Mouse (Mus musculus) lung, embryonic 14.5 days (tissue): ENCODE results near the gene Tango6. TPM values are rescaled to one million over a fixed set of nuclear protein-coding genes. Genes with fewer than 3 reads are reported as not detected.
A peak's percentile ranks its signal among the peaks of the same experiment; 100 is the strongest.

Experiments used
- ATAC-seq: fragments of 200-750 bp; cut with Nextera tagmentation; 2 replicates; pipeline ENCODE4 v1.8.0; 2017; ENCODE audit warnings: mild to moderate bottlenecking, moderate TSS enrichment, moderate library complexity; ENCODE audit not compliant: insufficient read depth
- DNase-seq: peaks from one replicate; pipeline ENCODE4 v3.0.0-alpha.2; 2015
- H3K27ac ChIP-seq: fragments of 300-500 bp; sonication (generic); 2 replicates; pipeline ENCODE4 v1.5.1; 2014; ENCODE audit warnings: low read depth, mild to moderate bottlenecking, moderate library complexity
- H3K27me3 ChIP-seq: fragments of 300-500 bp; sonication (generic); 2 replicates; pipeline ENCODE4 v1.6.1; 2014; ENCODE audit warnings: low read length, control low read depth; ENCODE audit not compliant: insufficient read depth
- H3K36me3 ChIP-seq: fragments of 300-500 bp; sonication (generic); 2 replicates; pipeline ENCODE4 v1.6.1; 2014; ENCODE audit warnings: control low read depth; ENCODE audit not compliant: insufficient read depth
- H3K4me1 ChIP-seq: fragments of 300-500 bp; sonication (generic); 2 replicates; pipeline ENCODE4 v1.6.1; 2014; ENCODE audit warnings: antibody characterized with exemption, control low read depth; ENCODE audit not compliant: insufficient read depth
- H3K4me2 ChIP-seq: fragments of 300-500 bp; sonication (generic); 2 replicates; pipeline ENCODE4 v1.6.1; 2014; ENCODE audit warnings: mild to moderate bottlenecking
- H3K4me3 ChIP-seq: fragments of 300-500 bp; sonication (generic); 2 replicates; pipeline ENCODE4 v1.5.1; 2014; ENCODE audit warnings: low read depth, low read length
- H3K9ac ChIP-seq: fragments of 300-500 bp; sonication (generic); 2 replicates; pipeline ENCODE4 v1.6.1; 2014
- H3K9me3 ChIP-seq: fragments of 300-500 bp; sonication (generic); 2 replicates; pipeline ENCODE4 v1.6.1; 2016; ENCODE audit warnings: low read depth, low read length, control low read depth
- CTCF ChIP-seq: IDR thresholded peaks from 2 replicates; pipeline ENCODE4 v1.5.1; 2016; ENCODE audit warnings: antibody characterized with exemption, low read depth
- WGBS: fragments of 180-500 bp; shearing (Covaris S2); extraction: QIAGEN DNeasy Blood & Tissue Kit; methylation state at CpG from one replicate; pipeline ENCODE4 v1.1.7; 2014; 5-methylcytosine and 5-hydroxymethylcytosine counted together
- polyA plus RNA-seq: library from polyadenylated mRNA; unstranded; fragments of >200 nt; fragmentation: Nextera tagmentation; extraction: Ambion mirVana; gene quantifications from 2 replicates; pipeline ENCODE4 v1.2.1, GENCODE M21; 2014

Gene Tango6
- polyA plus RNA-seq, 1 experiment from 2014 or later: 12.6 TPM

DNA sequence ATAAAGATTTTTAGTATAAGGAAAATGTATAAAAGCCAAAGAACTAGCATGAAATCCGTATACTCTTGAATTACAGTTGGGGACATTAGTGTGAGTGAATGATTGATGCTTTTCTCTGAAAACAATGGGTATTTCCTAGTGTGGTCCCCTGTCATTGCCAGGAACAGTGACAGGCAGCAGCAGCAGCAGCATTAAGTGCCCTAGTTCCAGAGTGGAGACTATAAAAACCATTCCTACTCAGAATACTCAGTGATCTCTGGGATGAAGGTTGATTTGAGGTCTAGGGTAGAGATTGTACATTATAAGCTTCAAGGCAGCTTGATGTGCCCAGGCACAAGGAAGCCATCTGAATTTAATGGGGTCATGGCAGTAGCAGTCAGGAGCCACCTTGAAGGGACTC, 45.0 kb downstream of the Tango6 start:
- no peaks in the 10 kb centered on the region for H3K4me1 ChIP-seq
- no peak for TF ChIP-seq CTCF
- ATAC-seq (no peak), DNase-seq (no peak)
- 64% methylated on average over 1 of the region's 1 CpGs for WGBS
- H3K4me3 ChIP-seq: no peak overlapping the region
- no peak overlapping the region for H3K4me2 ChIP-seq
- H3K27me3 ChIP-seq: no peaks in the 10 kb centered on the region
- H3K9ac ChIP-seq: no peak overlapping the region
- H3K36me3 ChIP-seq: peaks cover 20% of the 10 kb centered on the region; the same call in 1 of the 2 replicates
- H3K9me3 ChIP-seq: no peaks in the 10 kb centered on the region
- no peak overlapping the region for H3K27ac ChIP-seq

DNA sequence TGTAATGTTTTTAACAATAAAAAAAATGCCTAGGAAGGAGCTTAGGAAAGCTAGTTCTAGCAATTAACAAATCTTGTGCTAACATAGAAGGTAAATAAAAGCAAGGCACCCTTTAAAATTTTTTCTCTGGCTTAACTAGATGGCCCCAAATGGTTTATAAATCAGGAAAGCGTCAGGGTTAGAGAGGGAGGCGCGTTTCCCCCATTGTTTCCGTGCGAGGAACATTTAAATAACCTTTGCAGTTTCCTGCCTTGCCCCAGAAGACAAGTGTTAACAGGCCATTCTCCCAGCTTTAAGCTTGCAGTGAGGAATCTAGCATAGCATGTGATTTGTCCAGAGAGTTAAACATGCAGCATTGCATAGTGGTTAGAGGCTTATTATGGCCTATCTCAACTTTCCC, 50.1 kb downstream of the Tango6 start:
- Histone ChIP-seq H3K9me3 (no peaks in the 10 kb centered on the region), H3K9ac (no peak overlapping the region), H3K4me1 (no peaks in the 10 kb centered on the region), H3K27me3 (no peaks in the 10 kb centered on the region), H3K27ac (no peak overlapping the region; the same call in 1 of the 2 replicates), H3K4me3 (no peak overlapping the region), H3K36me3 (peaks cover 11% of the 10 kb centered on the region), H3K4me2 (no peak overlapping the region)
- no peak for TF ChIP-seq CTCF
- ATAC-seq (no peak), DNase-seq (peak; percentile 34)
- 46% methylated on average over 5 of the region's 5 CpGs for WGBS

DNA sequence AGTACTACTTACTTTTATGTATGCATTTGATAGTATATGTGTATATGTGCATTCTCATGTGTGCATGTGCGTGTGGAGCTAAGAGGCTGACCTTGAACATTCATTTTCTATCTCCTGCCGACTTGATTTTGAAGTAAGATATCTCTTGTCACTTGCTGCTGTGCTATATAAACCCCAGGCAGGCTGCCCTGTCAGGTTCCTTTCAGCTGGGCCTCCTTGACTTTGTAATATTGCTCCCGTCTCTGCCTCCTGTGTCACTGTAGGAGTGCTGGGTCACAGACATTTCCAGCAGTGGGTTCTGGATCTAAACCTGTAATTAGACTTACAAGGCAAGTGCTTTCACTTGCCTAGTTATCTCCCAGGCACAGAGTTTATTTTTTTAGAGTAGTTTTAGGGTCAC, 50.8 kb downstream of the Tango6 start:
- Histone ChIP-seq H3K9ac (no peak overlapping the region), H3K27me3 (no peaks in the 10 kb centered on the region), H3K27ac (peak overlapping the region; percentile 18; the same call in 1 of the 2 replicates), H3K4me2 (no peak overlapping the region), H3K4me1 (no peaks in the 10 kb centered on the region), H3K4me3 (no peak overlapping the region), H3K9me3 (no peaks in the 10 kb centered on the region), H3K36me3 (peaks cover 14% of the 10 kb centered on the region)
- no peak for ATAC-seq
- DNase-seq: no peak
- no peak for TF ChIP-seq CTCF
- 64% methylated on average over 3 of the region's 3 CpGs for WGBS

DNA sequence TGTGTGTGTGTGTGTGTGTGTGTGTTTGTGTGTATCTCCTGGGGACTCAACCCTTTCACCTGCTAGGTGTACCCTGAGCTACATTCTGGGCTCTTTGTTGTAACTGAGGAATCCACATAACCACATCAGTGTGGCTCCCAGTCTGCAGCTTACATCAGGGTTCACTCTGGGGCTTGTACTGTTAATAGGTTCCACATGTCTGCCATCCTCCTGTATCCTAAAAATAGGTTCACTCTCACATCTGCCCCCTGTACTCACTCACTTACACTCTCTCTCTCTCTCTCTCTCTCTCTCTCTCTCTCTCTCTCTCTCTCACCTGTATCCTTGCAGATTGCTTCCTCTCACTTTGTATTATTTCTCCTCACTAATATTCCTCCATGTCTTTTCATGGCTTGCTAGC, 51.4 kb downstream of the Tango6 start:
- Histone ChIP-seq H3K4me1 (no peaks in the 10 kb centered on the region), H3K27ac (no peak overlapping the region; the same call in 1 of the 2 replicates), H3K4me3 (no peak overlapping the region), H3K9me3 (no peaks in the 10 kb centered on the region), H3K4me2 (no peak overlapping the region), H3K9ac (no peak overlapping the region), H3K27me3 (no peaks in the 10 kb centered on the region), H3K36me3 (peaks cover 17% of the 10 kb centered on the region)
- no peak for DNase-seq
- ATAC-seq: no peak
- no peak for TF ChIP-seq CTCF

DNA sequence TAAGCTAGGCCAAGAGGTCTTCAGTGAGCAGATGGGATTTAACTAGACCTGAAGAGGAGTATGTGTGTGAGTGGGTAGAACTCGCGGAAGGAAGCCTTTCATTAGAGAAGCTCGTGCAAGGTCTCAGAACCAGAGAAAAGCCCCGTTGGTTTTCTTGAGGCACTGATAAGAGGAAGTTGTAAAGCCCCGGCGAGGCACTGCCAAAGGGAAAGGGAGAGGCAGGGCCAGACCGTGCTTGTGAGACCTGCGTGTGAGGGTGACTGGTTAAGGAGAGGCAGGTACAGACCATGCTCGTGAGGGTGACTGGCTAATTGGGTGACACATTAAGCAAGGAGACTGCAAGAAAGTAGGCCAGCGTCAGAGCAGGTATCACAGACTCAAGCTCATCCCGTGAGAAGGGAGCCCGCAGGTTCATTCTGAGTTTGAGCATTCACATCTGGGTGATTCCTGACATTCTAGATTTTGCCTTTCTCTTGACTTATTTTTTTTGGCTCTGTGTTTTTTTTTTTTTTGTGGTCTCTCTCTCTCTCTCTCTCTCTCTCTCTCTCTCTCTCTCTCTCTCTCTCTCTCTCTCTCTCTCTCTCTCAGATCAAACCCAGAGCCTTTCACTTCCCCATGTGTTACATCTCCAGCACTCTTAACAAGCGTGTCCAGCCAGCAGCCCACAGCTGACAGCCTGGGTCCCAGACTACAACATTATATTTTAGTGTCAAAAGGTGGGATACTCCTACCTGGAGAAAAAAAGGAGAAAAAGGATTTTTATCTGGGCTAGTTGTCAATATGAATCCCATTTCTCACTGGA, 54.2 kb downstream of the Tango6 start:
- no peaks in the 10 kb centered on the region for H3K27me3 ChIP-seq
- H3K27ac ChIP-seq: no peak overlapping the region
- TF ChIP-seq CTCF: no peak
- no peaks in the 10 kb centered on the region for H3K9me3 ChIP-seq
- H3K4me3 ChIP-seq: no peak overlapping the region
- no peak overlapping the region for H3K9ac ChIP-seq
- H3K36me3 ChIP-seq: peaks cover 28% of the 10 kb centered on the region
- H3K4me1 ChIP-seq: no peaks in the 10 kb centered on the region
- DNase-seq (no peak), ATAC-seq (no peak)
- no peak overlapping the region for H3K4me2 ChIP-seq
- WGBS: 69% methylated on average over 13 of the region's 13 CpGs

DNA sequence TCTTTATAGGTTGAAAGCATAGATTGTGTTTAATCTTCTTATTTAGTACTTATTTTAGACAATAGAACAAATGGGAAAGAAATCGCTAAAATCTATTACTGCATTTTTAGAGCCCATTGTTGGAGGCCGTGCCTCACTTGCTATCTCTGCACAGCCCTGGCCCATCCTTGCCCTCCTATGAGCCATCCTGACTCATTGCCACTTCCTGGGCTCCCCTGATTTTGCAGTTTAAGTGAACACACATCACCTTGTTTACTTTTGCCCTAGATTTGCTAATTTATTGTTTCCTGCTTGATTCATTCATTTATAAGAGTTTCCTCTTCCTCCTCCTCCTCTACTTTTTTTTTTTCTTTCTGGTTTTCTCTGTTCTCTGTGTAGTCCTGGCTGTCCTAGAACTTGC, 55.0 kb downstream of the Tango6 start:
- 94% methylated on average over 2 of the region's 2 CpGs for WGBS
- H3K36me3 ChIP-seq: peaks cover 33% of the 10 kb centered on the region
- H3K27ac ChIP-seq: no peak overlapping the region
- ATAC-seq: no peak
- H3K4me3 ChIP-seq: no peak overlapping the region
- no peak overlapping the region for H3K4me2 ChIP-seq
- no peak overlapping the region for H3K9ac ChIP-seq
- H3K4me1 ChIP-seq: no peaks in the 10 kb centered on the region
- no peaks in the 10 kb centered on the region for H3K9me3 ChIP-seq
- no peaks in the 10 kb centered on the region for H3K27me3 ChIP-seq
- DNase-seq: no peak
- TF ChIP-seq CTCF: no peak

DNA sequence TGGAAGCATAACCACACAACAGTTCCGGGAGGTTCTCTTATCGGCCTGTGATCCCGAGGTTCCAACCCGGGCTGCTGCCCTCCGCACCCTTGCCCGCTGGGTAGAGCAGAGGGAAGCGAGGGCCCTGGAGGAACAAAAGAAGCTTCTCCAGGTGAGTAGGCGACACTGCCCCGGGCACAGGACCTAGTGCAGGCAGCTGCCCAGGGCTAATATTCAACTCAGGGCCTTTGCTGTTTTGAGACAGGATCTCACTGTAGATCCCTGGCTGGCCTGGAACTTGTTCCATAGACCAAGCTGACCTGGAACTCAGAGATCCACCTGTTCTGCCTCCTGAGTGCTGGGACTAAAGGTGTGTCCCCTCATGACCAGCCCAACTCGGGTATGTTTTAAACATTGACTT, 59.5 kb downstream of the Tango6 start:
- Histone ChIP-seq H3K4me2 (no peak overlapping the region), H3K4me3 (no peak overlapping the region), H3K27me3 (no peaks in the 10 kb centered on the region), H3K4me1 (no peaks in the 10 kb centered on the region), H3K27ac (no peak overlapping the region), H3K9me3 (no peaks in the 10 kb centered on the region), H3K9ac (no peak overlapping the region), H3K36me3 (peaks cover 36% of the 10 kb centered on the region)
- TF ChIP-seq CTCF: no peak
- no peak for DNase-seq
- WGBS: 94% methylated on average over 10 of the region's 10 CpGs
- ATAC-seq: no peak

DNA sequence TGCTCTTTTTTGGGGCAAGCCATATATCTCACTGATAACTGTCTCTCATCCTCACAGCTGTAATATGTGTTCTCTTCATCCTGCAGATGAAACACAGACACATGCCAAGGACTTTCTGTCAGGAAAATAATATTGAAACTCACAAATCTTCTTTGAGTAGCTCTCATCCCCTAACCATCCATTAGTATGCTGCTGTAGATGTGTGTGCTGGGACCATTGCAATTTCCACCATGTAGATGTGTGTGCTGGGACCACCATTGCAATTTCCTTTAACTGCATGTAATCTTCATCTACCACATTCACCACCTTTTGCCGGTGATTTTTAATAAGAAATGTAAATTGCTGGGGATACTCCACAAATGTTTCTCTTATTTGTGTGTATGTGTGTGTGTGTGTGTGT, 60.5 kb downstream of the Tango6 start:
- no peaks in the 10 kb centered on the region for H3K27me3 ChIP-seq
- WGBS: 80% methylated on average over 1 of the region's 1 CpGs
- TF ChIP-seq CTCF: no peak

More for the DNA sequence above, 60.5 kb downstream of the Tango6 start:
- DNase-seq (no peak), ATAC-seq (no peak)
- Histone ChIP-seq H3K9ac (no peak overlapping the region), H3K9me3 (no peaks in the 10 kb centered on the region), H3K4me2 (no peak overlapping the region), H3K36me3 (peaks cover 42% of the 10 kb centered on the region), H3K4me1 (no peaks in the 10 kb centered on the region), H3K27ac (no peak overlapping the region), H3K4me3 (no peak overlapping the region)
